Mouse (Mus musculus): ENCODE measurements around the gene Crybg3.
"Not testable (repeated sequence)": the region's sequence is repeated elsewhere in the genome, so short reads cannot be mapped to it uniquely, and the experiment has no call there.

Gene Crybg3

DNA sequence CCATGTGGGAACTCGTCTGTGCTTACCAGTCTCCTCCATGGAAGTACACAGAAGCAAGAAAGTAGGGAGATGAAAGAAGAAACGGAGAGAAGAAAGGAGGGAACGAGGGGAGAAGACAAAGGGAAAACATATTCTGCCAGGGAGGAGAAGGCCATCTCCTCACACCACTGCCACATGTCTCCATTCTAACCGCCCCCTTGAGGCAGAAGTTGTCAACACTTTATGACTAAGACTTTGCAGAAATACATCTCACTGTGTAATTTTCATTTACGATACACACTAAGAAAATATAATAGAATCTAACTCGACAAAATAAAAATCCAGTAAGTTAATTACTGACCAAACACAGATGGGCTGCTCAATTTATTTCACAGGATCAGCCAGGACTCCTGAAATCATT, 73.8 kb downstream of the Crybg3 start:
- DNase-seq, result no peak

DNA sequence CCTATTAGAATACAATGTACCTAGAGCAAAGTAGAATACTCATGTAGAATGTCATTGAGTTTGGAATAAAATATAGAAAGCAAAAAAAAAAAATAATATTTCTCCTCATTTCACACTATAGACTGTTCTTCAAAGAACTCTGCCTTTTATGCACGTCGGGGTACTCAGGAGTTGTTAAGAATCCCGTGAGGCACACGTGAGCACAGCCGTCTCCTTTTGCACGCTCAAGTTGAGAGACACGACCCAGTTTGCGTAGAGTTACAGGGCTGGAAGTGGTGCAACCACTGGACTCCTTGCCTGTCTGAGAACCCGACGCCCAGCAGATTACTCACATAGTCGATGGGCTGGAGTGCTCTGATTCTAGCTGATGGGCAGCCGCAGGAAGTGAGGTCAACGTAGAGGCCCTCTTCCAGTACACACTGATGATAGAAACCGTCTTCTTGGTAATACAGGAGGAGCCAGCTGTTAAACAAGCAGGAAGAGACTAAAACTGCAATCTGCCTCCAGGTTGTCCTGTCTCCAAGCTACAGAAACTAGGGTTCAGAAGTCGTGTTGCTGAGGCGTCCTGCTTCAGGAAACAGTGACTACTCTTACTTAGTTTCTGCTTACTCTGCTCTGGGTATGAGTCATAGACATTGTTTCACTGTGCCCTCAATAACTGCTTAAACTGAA, 78.9 kb downstream of the Crybg3 start:
- no peak for DNase-seq

GRCm38 (mm10) chr16:59517447-59518219, 83.1 kb downstream of the Crybg3 start:
- DNase-seq, result no peak

- no peak for DNase-seq
Measured at GRCm38 (mm10) chr16:59516965-59517364, 83.8 kb downstream of the Crybg3 start.

DNA sequence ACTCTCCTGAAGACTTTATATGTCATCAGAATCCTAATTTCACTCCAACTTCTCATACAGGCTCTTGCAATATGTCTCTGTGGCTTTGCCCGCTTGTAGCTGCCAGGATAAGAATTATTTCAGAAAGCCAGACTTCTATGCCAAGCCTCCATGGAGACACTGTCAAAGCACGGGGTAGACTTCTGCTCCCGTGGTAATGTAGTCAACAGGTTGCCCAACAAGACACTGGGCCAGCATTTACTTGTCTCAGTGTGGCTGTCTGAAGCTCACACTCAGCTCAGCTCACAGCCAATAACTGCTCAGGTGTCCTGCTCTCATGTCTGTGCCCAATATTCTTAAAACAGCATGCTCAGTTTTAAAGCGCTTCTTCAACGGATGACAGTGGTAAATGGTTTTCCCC, 85.6 kb downstream of the Crybg3 start:
- no peak for DNase-seq

GRCm38 (mm10) chr16:59509830-59510229, 90.9 kb downstream of the Crybg3 start:
- DNase-seq, result no peak

GRCm38 (mm10) chr16:59499180-59499579, 101.6 kb downstream of the Crybg3 start:
- no peak for DNase-seq

DNA sequence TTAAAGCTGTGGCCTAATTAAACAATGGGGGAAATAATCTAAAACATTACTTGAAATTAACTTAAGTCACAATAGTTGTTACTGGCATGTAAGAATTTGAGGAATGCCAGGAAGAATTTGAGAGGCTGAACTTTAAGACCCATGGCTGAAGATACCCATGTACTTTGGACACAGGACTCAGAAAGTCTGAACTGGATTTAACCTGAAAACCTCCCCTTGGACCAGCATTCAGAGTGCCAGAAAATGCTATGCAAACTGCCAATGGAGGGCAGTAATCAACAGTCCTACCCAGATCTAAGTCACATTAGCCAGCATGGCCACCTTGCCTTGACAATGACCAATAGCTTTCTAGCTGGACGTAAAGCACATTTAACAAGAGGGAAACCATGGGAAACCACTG, 102.8 kb downstream of the Crybg3 start:
- DNase-seq, result no peak

DNA sequence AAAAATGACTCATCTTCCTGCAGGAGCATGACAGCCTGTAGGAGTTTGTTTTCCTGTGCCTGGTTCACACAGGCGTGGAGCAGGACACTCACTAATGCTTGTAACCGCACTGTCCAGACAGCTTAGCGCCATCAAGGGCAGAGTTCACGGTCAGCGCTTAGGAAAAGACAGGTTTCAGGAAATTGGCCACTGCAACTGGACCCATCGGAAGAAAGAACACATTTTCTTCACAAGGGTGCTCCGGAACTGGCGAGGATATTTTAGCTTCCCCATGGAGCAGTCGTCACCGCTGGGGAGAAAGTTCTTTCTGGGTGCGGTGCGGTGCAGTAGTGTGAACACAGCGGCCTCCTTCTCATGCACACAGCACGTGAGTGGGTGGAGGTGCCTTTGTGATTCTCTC, 107.6 kb downstream of the Crybg3 start:
- DNase-seq, result no peak

- no peak for DNase-seq
Measured at GRCm38 (mm10) chr16:59487975-59488548, 112.7 kb downstream of the Crybg3 start.

DNA sequence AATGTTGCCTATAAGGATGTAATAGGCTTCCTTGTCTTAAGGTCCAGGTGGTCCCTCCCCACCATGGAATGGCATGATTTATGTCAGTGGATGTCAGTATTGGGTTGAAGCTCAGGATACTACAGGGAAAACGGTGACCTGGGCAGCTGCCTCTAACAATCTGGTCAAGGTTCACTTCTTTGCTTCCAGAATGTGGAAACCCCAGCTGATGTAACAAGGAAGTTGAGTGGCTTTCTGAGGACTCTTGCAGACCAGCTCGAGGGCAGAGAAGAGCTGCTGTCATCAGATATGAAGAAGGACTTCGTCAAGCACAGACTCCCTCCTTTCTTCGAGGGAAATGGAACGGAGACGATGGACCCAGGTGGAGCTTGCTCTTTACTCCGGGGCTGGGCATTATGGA, 113.5 kb downstream of the Crybg3 start:
- DNase-seq, result no peak

DNA sequence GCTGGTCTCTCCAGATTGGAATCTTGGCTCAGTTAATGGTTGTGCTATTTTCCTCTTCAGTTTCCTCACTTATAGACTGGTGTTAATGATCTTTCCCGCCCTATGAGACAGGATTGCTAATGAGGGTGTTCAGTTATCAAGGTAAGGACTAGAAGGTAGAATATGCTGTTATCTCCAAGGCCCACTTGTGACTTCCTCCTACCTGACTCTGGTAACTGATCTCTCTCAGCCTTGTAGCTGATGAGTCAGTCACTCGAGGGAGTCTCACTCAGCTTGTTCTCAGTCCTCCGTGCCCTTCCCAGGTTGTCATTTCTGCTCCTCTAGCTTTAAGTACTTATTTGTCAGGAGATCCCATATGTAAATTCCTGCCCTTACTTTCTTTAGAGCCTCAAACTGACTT, 122.8 kb downstream of the Crybg3 start:
- DNase-seq, result no peak

DNA sequence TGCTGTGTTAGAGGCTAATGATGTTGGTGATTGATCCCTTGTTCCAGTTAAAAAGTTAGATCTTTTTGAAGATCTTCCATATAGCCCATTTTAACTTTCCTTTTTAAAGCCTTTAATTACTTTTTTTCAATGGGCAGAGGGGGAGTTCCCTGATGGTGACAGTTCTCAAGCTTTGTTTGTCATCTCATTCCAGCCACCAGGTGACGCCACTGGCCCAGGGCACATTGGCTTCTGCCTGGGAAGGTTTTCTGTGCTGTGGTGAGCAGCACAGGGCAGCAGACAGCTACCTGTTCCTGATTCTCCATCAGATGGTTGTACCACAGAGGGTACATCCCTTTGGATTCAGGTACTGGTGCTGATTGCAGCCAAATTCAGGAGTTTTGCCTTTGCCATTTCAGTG, 126.0 kb downstream of the Crybg3 start:
- DNase-seq, result peak; percentile 10

- no peak for DNase-seq
Measured at GRCm38 (mm10) chr16:59472546-59472945, 128.2 kb downstream of the Crybg3 start.

- DNase-seq, result peak; percentile 57
Measured at GRCm38 (mm10) chr16:59471637-59472278, 129.0 kb downstream of the Crybg3 start, which contains the start of gene Riox2. TSS of gene Riox2 (plus strand) at chr16:59471775.

DNA sequence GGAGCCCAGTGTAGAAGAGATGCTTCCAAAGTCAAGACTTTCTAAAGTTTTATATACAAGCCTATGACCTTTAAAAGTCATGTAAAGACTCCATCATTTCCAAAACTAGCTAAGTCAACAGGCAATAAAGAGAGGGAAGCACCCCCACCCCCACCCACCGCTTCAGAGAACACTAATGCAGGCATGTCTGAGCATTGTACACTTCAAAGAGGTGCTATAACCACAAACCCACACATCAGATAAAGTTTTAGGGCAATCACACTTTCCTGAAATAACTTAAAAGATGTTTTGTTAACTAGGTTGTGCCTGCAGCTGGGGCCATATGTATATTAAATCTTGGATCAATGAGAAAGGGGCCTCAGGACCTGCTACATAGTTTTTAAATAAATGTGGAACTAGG, 130.9 kb downstream of the Crybg3 start:
- no peak for DNase-seq

GRCm38 (mm10) chr16:59463973-59464372, 136.8 kb downstream of the Crybg3 start:
- no peak for DNase-seq

- DNase-seq, result no peak
Measured at GRCm38 (mm10) chr16:59463567-59463966, 137.2 kb downstream of the Crybg3 start.

DNA sequence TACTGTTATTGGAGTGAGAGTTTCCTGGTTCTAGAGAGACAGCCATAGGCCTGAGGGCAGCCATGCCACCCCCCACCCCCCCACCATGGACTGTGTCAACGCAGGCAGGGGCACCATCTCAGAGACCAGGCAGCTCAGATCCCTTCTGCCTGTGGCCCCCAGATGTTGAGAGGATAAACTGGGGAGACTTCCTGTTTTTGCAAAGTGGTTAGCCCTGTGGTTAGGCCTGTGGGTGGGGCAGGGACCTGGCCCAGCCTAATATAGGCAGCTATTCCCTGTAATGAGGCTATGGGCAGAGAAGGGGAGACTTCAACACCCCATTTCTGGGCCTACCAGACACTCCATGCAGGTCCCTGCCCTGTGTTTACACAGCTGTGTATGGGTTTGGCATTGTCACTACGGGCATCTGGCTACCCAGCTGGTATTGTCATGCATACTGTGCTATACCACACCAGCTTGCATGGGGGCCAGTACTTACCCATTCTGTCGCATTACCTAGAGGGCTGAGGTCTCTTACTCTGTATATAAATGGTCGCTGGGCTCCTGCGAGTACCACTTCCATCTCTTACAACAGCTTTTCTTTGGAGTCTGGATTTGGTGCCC, 141.4 kb downstream of the Crybg3 start:
- DNase-seq, result not testable (repeated sequence)

GRCm38 (mm10) chr16:59451813-59452212, 149.0 kb downstream of the Crybg3 start:
- no peak for DNase-seq

DNA sequence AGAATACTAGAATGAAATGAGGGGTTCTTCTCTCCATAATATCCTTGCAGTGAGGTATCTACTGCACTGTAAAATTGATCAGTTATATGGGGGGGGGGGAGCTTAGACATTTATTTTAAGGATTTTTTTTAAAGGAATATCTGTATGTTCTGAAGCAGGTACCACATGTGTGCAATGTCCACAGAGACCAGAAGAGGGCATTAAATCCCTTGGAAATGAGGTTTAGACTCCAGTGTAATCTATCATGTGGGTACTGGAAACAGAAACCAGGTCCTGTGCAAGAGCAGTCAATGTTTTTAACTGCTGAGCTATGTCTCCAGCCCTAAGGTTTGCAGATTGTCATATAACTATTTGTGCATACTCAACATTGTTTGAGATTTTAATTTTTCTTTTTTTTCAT, 151.7 kb downstream of the Crybg3 start:
- no peak for DNase-seq

GRCm38 (mm10) chr16:59448181-59448580, 152.6 kb downstream of the Crybg3 start:
- DNase-seq, result no peak

GRCm38 (mm10) chr16:59444880-59445559, 155.8 kb downstream of the Crybg3 start:
- DNase-seq, result no peak
